Mouse (Mus musculus) urinary bladder, adult 2 months (tissue): ENCODE data around the gene F2r. TPM values are rescaled to one million over a fixed set of nuclear protein-coding genes. Genes with fewer than 3 reads are reported as not detected.

Experiments
- polyA plus RNA-seq: library from polyadenylated mRNA; depleted of rRNA; stranded (reverse); fragments of >200 nt; gene quantifications from 2 replicates; pipeline ENCODE4 v1.2.3, GENCODE M21; 2012; rRNA removed

The F2r gene
- polyA plus RNA-seq, 1 experiment: 6.6 TPM

Other genes with a start within 250 kb of the F2r start
- gene Aggf1, start 243.1 kb downstream of the F2r start, polyA plus RNA-seq: 26.2 and 27.0 TPM in 2 replicates
- 3.1 and 4.0 TPM in 2 replicates for gene Crhbp, start 173.6 kb downstream of the F2r start, polyA plus RNA-seq
- gene S100z, start 139.8 kb downstream of the F2r start, polyA plus RNA-seq: 0.25 TPM in 1 of 2 replicates, not detected in the other
- 6.8 and 8.2 TPM in 2 replicates for gene F2rl1, start 93.3 kb downstream of the F2r start, polyA plus RNA-seq
- gene F2rl2, start 78.4 kb upstream of the F2r start, polyA plus RNA-seq: 0.21 and 0.49 TPM in 2 replicates